Mouse (Mus musculus) midbrain, embryonic 13.5 days (tissue): ENCODE data around the gene Bckdhb. TPM values are rescaled to one million over a fixed set of nuclear protein-coding genes. Genes with fewer than 3 reads are reported as not detected.

Experiments used
- ATAC-seq: fragments of 200-750 bp; cut with Nextera tagmentation; 2 replicates; pipeline ENCODE4 v1.8.0; 2017; ENCODE audit warnings: mild to moderate bottlenecking, moderate TSS enrichment, moderate library complexity
- H3K27ac ChIP-seq: fragments of 300-500 bp; sonication (generic); 2 replicates; pipeline ENCODE4 v1.5.1; 2015; ENCODE audit warnings: inconsistent platforms, mild to moderate bottlenecking, moderate library complexity
- H3K27me3 ChIP-seq: fragments of 300-500 bp; sonication (generic); 2 replicates; pipeline ENCODE4 v1.6.1; 2015; ENCODE audit warnings: mild to moderate bottlenecking, inconsistent platforms
- H3K36me3 ChIP-seq: fragments of 300-500 bp; sonication (generic); 2 replicates; pipeline ENCODE4 v1.6.1; 2015; ENCODE audit warnings: mild to moderate bottlenecking, inconsistent platforms
- H3K4me1 ChIP-seq: fragments of 300-500 bp; sonication (generic); replicated peaks from 2 replicates; pipeline ENCODE4 v1.6.1; 2015; ENCODE audit warnings: inconsistent platforms
- H3K4me2 ChIP-seq: fragments of 300-500 bp; sonication (generic); replicated peaks from 2 replicates; pipeline ENCODE4 v1.6.1; 2015; ENCODE audit warnings: moderate library complexity, mild to moderate bottlenecking, inconsistent platforms
- H3K4me3 ChIP-seq: fragments of 300-500 bp; sonication (generic); replicated peaks from 2 replicates; pipeline ENCODE4 v1.5.1; 2015; ENCODE audit warnings: mild to moderate bottlenecking, inconsistent platforms
- H3K9ac ChIP-seq: fragments of 300-500 bp; sonication (generic); replicated peaks from 2 replicates; pipeline ENCODE4 v1.6.1; 2015; ENCODE audit warnings: mild to moderate bottlenecking, inconsistent platforms
- H3K9me3 ChIP-seq: fragments of 300-500 bp; sonication (generic); 2 replicates; pipeline ENCODE4 v1.6.1; 2016; ENCODE audit warnings: mild to moderate bottlenecking, inconsistent platforms
- WGBS: fragments of 180-500 bp; shearing (Covaris S2); methylation state at CpG from one replicate; pipeline ENCODE4 v1.1.7; 2015; 5-methylcytosine and 5-hydroxymethylcytosine counted together
- polyA plus RNA-seq: library from polyadenylated mRNA; unstranded; fragments of >200 nt; fragmentation: Nextera tagmentation; extraction: Ambion mirVana; gene quantifications from 2 replicates; pipeline ENCODE4 v1.2.1, GENCODE M21; 2015

Gene Bckdhb
- polyA plus RNA-seq = 31.0 and 31.4 TPM in 2 replicates

GRCm38 (mm10) chr9:83924878-83925687 is at the start of gene Bckdhb:
TSS of gene Bckdhb (plus strand) at chr9:83925145.
- ATAC-seq = peak; percentile 100
- no peaks in the 10 kb centered on the region for H3K36me3 ChIP-seq
- H3K27me3 ChIP-seq = no peaks in the 10 kb centered on the region
- H3K9me3 ChIP-seq = no peaks in the 10 kb centered on the region
- no peak within 1 kb of the TSS for H3K27ac ChIP-seq
- H3K4me3 ChIP-seq = peak within 1 kb of the TSS; percentile 67
- H3K4me1 ChIP-seq = peaks cover 5% of the 10 kb centered on the region; the same call in 1 of the 2 replicates
- peak within 1 kb of the TSS; percentile 72 for H3K4me2 ChIP-seq
- WGBS = 2% methylated on average over 38 of the region's 46 CpGs
- peak within 1 kb of the TSS; percentile 75 for H3K9ac ChIP-seq

- Histone ChIP-seq H3K27me3 (no peaks in the 10 kb centered on the region), H3K4me3 (no peak overlapping the region), H3K9me3 (no peaks in the 10 kb centered on the region), H3K9ac (no peak overlapping the region), H3K36me3 (no peaks in the 10 kb centered on the region), H3K4me1 (no peaks in the 10 kb centered on the region), H3K27ac (no peak overlapping the region), H3K4me2 (no peak overlapping the region)
- ATAC-seq = no peak
- 84% methylated on average over 6 of the region's 6 CpGs for WGBS
These were observed 42.8 kb upstream of the Bckdhb start for GRCm38 (mm10) chr9:83882191-83882590.

GRCm38 (mm10) chr9:83886149-83886548 is 38.8 kb upstream of the Bckdhb start:
- H3K36me3 ChIP-seq = no peaks in the 10 kb centered on the region
- no peak overlapping the region for H3K4me2 ChIP-seq
- H3K9ac ChIP-seq = no peak overlapping the region
- H3K27ac ChIP-seq = no peak overlapping the region
- no peak overlapping the region for H3K4me3 ChIP-seq
- H3K4me1 ChIP-seq = no peaks in the 10 kb centered on the region
- no peaks in the 10 kb centered on the region for H3K9me3 ChIP-seq
- ATAC-seq = no peak
- no peaks in the 10 kb centered on the region for H3K27me3 ChIP-seq

GRCm38 (mm10) chr9:83888214-83888613 is 36.7 kb upstream of the Bckdhb start:
- Histone ChIP-seq H3K27ac (no peak overlapping the region), H3K9ac (no peak overlapping the region), H3K4me2 (no peak overlapping the region), H3K4me3 (no peak overlapping the region), H3K9me3 (no peaks in the 10 kb centered on the region), H3K27me3 (no peaks in the 10 kb centered on the region), H3K4me1 (no peaks in the 10 kb centered on the region), H3K36me3 (no peaks in the 10 kb centered on the region)
- 93% methylated on average over 5 of the region's 5 CpGs for WGBS
- ATAC-seq = no peak

GRCm38 (mm10) chr9:83893073-83893472 is 31.9 kb upstream of the Bckdhb start:
- H3K9ac ChIP-seq = no peak overlapping the region
- no peak for ATAC-seq
- H3K4me2 ChIP-seq = no peak overlapping the region
- no peaks in the 10 kb centered on the region for H3K9me3 ChIP-seq
- H3K4me1 ChIP-seq = no peaks in the 10 kb centered on the region
- no peaks in the 10 kb centered on the region for H3K36me3 ChIP-seq
- H3K27ac ChIP-seq = no peak overlapping the region
- 81% methylated on average over 8 of the region's 8 CpGs for WGBS
- H3K4me3 ChIP-seq = no peak overlapping the region
- H3K27me3 ChIP-seq = no peaks in the 10 kb centered on the region

- 94% methylated on average over 4 of the region's 4 CpGs for WGBS
- no peaks in the 10 kb centered on the region for H3K4me1 ChIP-seq
- H3K36me3 ChIP-seq = no peaks in the 10 kb centered on the region
- no peak for ATAC-seq
- H3K27me3 ChIP-seq = no peaks in the 10 kb centered on the region
- H3K4me2 ChIP-seq = no peak overlapping the region
- H3K4me3 ChIP-seq = no peak overlapping the region
- H3K9me3 ChIP-seq = no peaks in the 10 kb centered on the region
- no peak overlapping the region for H3K9ac ChIP-seq
- no peak overlapping the region for H3K27ac ChIP-seq
These were observed 31.1 kb upstream of the Bckdhb start for GRCm38 (mm10) chr9:83893767-83894330.

- WGBS = 90% methylated on average over 2 of the region's 2 CpGs
These were observed 22.9 kb upstream of the Bckdhb start for GRCm38 (mm10) chr9:83902086-83902485.

GRCm38 (mm10) chr9:83905820-83906219 is 19.1 kb upstream of the Bckdhb start:
- no peaks in the 10 kb centered on the region for H3K36me3 ChIP-seq
- H3K27ac ChIP-seq = no peak overlapping the region
- WGBS = 81% methylated on average over 4 of the region's 4 CpGs
- no peak overlapping the region for H3K4me2 ChIP-seq
- H3K9ac ChIP-seq = no peak overlapping the region
- H3K4me1 ChIP-seq = no peaks in the 10 kb centered on the region
- ATAC-seq = no peak
- H3K4me3 ChIP-seq = no peak overlapping the region
- no peaks in the 10 kb centered on the region for H3K27me3 ChIP-seq
- no peaks in the 10 kb centered on the region for H3K9me3 ChIP-seq

More at GRCm38 (mm10) chr9:83902086-83902485, 22.9 kb upstream of the Bckdhb start:
- no peaks in the 10 kb centered on the region for H3K36me3 ChIP-seq
- no peak overlapping the region for H3K4me2 ChIP-seq
- ATAC-seq = no peak
- H3K27ac ChIP-seq = no peak overlapping the region
- no peaks in the 10 kb centered on the region for H3K9me3 ChIP-seq
- no peaks in the 10 kb centered on the region for H3K4me1 ChIP-seq
- H3K4me3 ChIP-seq = no peak overlapping the region
- no peaks in the 10 kb centered on the region for H3K27me3 ChIP-seq
- no peak overlapping the region for H3K9ac ChIP-seq

- Histone ChIP-seq H3K4me2 (no peak overlapping the region), H3K27ac (no peak overlapping the region), H3K9ac (no peak overlapping the region), H3K36me3 (no peaks in the 10 kb centered on the region), H3K9me3 (no peaks in the 10 kb centered on the region), H3K4me3 (no peak overlapping the region), H3K4me1 (no peaks in the 10 kb centered on the region), H3K27me3 (no peaks in the 10 kb centered on the region)
- 87% methylated on average over 3 of the region's 3 CpGs for WGBS
- ATAC-seq = no peak
These were observed 17.9 kb upstream of the Bckdhb start for GRCm38 (mm10) chr9:83907017-83907416.

- no peak overlapping the region for H3K4me3 ChIP-seq
- WGBS = 84% methylated on average over 2 of the region's 2 CpGs
- H3K9me3 ChIP-seq = no peaks in the 10 kb centered on the region
- no peak overlapping the region for H3K9ac ChIP-seq
- H3K27ac ChIP-seq = no peak overlapping the region
- H3K27me3 ChIP-seq = no peaks in the 10 kb centered on the region
- H3K4me2 ChIP-seq = no peak overlapping the region
- H3K4me1 ChIP-seq = no peaks in the 10 kb centered on the region
- H3K36me3 ChIP-seq = no peaks in the 10 kb centered on the region
- ATAC-seq = no peak
These were observed 15.1 kb upstream of the Bckdhb start for GRCm38 (mm10) chr9:83909836-83910235.

- no peak overlapping the region for H3K4me2 ChIP-seq
- WGBS = 80% methylated on average over 2 of the region's 2 CpGs
- no peaks in the 10 kb centered on the region for H3K27me3 ChIP-seq
These were observed 14.0 kb upstream of the Bckdhb start for GRCm38 (mm10) chr9:83910926-83911325.

GRCm38 (mm10) chr9:83922076-83922475 is 2.9 kb upstream of the Bckdhb start:
- Histone ChIP-seq H3K4me2 (no peak overlapping the region), H3K36me3 (no peaks in the 10 kb centered on the region), H3K27ac (no peak overlapping the region), H3K27me3 (no peaks in the 10 kb centered on the region), H3K9me3 (no peaks in the 10 kb centered on the region), H3K9ac (no peak overlapping the region), H3K4me3 (no peak overlapping the region), H3K4me1 (peaks cover 5% of the 10 kb centered on the region; the same call in 1 of the 2 replicates)
- ATAC-seq = no peak
- WGBS = 81% methylated on average over 3 of the region's 3 CpGs

More at GRCm38 (mm10) chr9:83910926-83911325, 14.0 kb upstream of the Bckdhb start:
- Histone ChIP-seq H3K9me3 (no peaks in the 10 kb centered on the region), H3K27ac (no peak overlapping the region), H3K9ac (no peak overlapping the region), H3K4me3 (no peak overlapping the region), H3K4me1 (no peaks in the 10 kb centered on the region), H3K36me3 (no peaks in the 10 kb centered on the region)
- ATAC-seq = no peak
